Mouse (Mus musculus): ENCODE data around the gene Rdh8. TPM values are rescaled to one million over a fixed set of nuclear protein-coding genes. Genes with fewer than 3 reads are reported as not detected.
A peak's percentile ranks its signal among the peaks of the same experiment; 100 is the strongest.

Gene Rdh8
- total RNA-seq (2021), result not detected

DNA sequence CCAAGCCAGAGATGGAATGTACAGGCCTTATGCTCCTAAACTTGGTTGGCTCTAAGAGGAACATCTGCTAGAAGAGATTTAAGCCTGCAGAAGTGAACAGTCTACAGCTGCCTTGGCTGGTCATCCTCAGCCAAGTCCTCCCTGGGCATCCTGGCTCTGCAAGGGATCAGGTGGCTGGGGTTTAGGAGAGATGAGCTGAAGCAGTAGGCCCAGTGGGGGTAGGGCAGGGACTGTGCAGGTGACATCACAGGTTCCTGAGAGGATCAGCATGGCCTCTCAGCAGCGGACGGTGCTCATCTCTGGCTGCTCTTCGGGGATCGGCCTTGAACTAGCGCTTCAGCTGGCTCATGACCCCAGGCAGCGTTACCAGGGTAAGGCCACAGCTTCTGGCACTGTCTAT is at the start of gene Rdh8:
Rdh8 (plus strand) TSS at position 268 of the 400 bp plus-strand sequence.
- DNase-seq (ENCODE audit: extremely low spot score in 1 of 2, low spot score in 1 of 2), result no peak

DNA sequence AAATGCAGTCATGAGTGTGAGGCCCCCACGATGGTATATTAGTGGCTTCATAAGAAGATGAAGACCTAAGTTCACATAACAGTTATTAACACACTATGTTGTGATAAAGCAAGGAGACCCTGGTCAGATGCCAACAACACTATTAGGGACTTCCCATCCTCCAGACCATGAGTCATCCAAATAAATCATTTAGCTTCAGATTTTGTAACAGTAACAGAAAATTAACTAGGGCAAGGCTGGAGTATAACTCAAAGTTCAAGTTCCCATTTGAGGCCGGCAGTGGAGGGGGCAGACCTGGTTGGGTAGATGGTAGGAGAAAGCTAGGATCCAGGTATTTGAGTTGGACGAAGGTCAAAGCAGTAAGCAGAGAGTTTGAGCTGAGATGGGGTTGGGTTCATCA is 37.0 kb upstream of the Rdh8 start:
- DNase-seq (ENCODE audit: extremely low spot score in 1 of 2, low spot score in 1 of 2), result no peak

DNA sequence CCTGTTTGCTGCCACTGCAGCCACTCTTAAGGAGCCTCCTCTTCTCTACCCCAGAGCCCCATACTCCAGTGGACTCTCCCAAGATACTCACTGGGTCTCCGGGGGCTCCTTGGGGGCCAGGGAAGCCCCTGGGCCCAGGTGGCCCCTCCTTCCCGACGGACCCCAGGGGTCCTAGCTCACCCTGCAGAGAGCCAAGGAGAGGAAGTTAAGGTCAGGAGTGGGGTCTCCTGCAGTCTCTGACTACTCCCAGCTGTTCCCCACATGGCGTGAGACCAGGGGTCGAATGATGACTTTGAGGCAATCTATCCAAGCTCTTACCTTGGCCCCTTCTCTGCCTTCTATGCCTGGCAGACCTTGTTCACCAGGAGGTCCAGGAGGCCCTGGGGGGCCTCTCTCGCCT is 33.2 kb upstream of the Rdh8 start:
- no peak for DNase-seq (ENCODE audit: extremely low spot score in 1 of 2, low spot score in 1 of 2)

DNA sequence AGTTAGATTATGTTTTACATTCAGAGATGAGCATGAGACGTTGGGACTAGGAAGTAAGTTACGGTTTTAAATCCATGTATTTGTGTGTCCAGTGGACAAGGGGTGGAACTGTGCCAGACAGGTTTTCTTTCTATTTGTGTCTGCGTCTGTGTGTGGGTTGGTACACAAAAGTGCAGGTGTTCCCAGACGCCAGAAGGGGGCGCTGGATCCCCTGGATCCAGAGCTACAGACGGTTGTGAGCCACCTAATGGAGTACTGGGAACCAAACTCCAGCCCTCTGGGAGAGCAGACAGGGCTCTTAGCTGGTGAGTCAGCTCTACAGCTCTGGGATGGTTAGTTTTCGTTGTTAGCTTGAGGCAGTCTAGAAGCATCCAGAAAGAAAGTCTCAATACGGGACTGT is 30.3 kb upstream of the Rdh8 start:
- DNase-seq (ENCODE audit: extremely low spot score in 1 of 2, low spot score in 1 of 2), result no peak

DNA sequence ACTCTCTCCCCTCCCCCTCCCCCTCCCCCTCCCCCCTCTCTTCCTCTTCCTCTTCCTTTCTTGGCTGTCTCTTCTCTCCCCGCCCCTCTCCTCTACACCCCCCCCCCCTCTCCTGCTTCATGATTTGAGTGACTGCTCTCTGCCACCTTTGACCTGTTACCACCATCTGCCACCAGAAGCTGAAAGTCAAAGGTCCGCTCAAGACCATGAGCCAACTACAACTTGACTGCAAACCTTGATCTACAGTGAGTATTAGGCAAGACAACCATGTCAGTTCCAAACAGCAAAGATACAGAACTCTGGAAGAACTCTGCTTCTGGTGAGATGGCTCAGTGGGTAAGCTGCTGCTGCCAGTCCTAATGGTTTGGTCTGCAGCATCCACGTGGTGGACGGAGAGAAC is 28.7 kb upstream of the Rdh8 start:
- no peak for DNase-seq (ENCODE audit: extremely low spot score in 1 of 2, low spot score in 1 of 2)

DNA sequence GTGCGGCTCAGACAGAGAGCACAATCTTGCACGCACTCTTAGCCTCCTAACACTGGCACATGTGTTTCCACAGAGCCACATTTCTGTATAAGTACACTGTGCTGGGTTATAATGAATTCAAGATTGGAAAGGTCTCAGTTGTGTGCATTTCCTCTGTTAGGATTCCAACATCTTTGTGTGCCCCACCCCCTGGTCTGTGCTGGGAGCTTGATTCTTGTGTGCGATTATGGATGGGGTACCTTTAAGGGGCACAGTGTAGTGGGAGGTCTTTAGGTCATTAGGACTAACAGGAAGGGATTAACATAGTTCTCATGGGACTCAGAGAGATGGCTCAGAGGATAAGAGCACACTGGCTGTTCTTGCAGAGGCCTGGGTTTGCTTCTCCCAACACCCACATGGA is 28.0 kb upstream of the Rdh8 start:
- DNase-seq (ENCODE audit: extremely low spot score in 1 of 2, low spot score in 1 of 2), result no peak

DNA sequence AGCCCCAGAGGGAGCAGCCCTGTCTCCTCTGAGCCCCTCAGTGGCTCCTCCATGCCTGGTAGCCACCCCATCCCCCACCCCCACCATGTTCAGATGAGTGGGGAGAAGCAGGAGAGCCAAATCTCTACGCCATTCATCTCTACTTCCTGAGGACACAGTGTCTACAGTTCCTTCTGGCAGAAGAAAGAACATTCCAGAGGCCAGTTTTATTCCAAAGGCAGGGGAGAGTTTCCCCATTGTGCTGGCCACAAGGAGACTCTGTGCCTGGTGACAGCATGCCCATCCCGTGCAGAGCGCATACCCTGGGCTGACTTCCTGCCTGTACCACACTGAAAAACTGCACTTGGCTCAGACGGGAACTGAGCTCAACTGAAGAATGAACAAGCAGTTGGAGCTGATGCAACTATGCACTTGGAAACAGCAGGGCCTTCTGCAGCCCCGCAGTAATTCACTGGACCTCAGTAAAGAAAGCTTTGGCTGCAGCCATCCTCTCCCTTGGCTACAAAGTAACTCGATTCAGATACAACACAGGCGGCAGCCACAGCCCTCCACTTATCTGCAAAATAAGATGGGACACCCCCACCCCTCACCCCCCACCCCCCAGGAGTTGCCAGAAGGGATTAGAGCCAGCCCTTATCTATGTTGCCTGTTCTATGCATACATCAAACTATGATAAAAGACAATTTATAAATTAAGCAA is 24.0 kb upstream of the Rdh8 start:
- peak; percentile 25 to 26 for DNase-seq (ENCODE audit: extremely low spot score in 1 of 2, low spot score in 1 of 2)

DNA sequence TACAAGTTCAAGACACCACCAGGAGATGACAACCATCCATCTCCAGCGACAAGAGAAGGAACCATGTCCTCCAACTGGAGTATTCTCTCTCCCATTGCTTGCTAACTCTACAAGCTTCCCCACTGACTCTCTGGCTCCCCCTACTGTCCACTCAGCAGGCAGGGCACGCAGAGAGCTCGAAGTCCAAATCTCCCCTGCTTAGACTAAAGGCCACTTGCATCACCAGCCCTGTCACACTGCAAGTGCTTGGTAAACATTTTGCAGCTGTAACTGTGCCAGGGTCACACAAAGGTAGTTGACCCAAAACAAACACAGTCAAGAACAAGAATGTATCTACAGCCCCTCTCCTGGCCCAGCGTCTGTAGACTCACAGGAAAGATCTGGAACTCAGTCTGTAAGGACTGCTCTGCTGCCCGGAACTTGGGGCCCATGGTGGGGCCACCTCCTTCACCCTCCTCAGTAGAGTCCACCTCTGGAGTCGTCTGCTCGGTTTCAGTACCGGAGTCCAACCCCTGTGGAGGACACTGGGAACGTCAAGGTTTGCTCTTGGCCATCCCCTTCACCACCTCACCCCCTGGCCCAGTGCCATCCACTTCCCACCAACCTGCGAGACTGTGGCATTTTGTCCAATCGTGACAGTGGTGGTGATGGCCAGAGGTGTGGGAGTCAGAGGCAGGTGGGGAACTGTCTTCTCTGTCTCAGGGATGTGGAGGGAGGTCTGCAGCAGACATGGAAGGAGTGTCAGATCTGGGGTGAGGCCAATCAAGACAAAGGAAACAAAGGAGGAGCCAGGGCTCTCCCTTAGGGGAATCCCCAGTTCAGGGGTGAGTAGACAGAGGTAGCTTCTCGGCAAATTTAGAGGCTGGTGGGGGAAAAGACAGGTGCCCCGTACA is 13.8 kb upstream of the Rdh8 start:
- DNase-seq (ENCODE audit: extremely low spot score in 1 of 2, low spot score in 1 of 2), result peak; percentile 44 to 68

DNA sequence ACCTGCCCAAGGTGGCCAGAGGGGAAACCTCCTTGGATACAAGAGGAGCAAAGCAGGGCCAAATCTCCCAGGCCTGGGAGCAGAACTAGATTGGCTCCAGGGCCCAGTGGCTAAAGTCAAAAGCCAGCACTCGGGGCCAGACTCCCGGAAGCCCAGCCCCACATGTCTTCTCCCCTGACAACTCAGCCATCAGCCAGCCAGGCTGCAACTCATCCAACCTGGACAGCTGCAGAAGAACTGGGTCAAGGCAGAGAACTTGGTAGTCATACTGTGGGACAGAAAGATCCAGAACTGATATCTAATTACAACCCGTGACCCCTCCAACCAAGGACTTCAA is 13.2 kb upstream of the Rdh8 start:
- no peak for DNase-seq (ENCODE audit: extremely low spot score in 1 of 2, low spot score in 1 of 2)

DNA sequence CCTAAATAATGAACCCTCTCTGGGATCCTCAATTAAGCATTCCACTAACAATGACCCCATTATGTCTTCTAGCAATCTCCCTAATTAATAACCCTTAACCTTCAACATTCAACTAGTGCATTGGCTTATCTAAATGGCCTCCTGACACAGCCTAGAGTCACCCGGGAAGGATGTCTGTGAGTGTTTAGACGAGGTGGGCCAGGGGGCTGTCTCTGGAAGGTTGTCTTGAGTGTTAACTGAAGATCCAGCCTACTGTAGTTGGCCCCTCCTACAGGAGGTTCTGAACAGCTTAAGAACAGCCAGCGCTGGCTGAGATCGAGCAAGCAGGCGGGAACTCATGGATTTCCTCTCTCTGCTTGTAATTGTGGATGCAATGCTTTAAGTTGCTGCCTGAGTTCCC is 12.6 kb upstream of the Rdh8 start:
- DNase-seq (ENCODE audit: extremely low spot score in 1 of 2, low spot score in 1 of 2), result no peak

DNA sequence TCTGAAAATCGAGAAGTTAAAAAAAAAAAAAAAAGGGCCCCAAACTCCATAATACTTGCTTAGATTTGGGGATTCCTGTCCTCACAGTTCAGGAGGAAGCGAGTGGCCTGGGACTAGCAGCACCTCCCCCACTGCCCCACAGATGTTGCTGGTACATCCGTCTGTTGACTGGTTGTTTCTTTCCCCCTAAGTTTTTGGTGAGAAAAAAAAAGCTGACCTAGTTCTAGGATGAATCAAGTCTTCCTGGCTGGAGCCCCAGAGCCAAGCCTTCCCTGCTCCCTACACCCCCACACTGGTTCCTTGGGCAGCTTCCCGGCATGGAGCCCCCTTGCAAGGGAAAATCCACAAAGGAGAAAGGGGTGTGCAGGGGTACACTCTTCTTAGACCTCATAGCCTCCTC is 8.0 kb upstream of the Rdh8 start:
- no peak for DNase-seq (ENCODE audit: extremely low spot score in 1 of 2, low spot score in 1 of 2)

DNA sequence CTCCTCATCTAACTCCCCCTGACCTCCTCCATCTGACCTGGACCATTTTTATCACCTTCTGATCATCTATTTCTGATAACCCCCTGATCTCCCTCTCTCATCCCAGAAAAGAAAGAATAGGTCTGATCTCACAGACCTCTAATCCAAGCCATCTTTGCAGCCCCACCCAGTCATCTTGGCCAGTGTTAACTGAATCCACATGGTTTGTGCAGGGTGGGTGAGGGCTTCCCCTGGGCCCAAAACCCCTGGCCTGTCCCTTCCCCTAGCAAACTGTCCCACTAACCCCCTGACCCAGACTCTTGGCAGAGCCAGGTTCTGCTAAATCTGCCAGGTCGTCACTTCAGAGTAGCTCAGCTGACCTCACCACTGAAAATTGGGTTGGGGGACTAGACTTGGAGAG is 7.5 kb upstream of the Rdh8 start:
- DNase-seq (ENCODE audit: extremely low spot score in 1 of 2, low spot score in 1 of 2), result no peak

DNA sequence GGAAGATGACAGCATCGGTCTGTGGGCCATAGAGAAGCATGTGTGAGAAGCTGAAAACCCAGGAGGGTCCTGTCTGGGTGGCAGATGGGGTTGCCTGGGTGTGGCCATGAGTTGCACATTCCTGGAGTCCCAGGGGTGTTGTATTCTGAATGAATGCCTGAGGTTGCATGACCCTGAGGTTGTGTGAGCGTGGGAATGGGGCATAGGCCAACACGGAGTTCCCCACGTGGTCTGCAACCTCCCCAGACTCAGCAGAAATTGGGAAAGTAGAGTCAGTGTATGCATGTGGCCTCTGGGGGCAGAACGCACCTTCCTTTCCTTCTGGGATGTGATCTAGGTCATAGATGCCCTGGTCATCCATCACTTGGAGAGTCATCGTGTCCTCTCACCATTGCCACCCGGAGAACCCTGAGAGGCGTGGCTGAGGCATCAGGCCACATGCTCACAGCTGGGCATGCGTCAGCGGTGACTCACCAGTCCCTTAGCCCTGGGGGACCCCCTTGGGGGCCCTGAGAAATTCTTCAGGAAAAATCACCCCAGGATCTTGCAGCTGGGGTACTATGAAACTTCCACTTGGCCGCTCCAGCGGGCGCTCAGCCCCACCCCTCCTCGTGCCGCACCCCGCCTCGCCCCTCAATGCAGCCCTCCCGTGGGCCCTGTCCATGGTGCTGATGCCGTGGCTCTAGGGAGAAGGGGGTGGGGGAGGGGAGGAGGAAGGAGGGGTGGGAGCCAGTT is 5.6 kb upstream of the Rdh8 start:
- no peak for DNase-seq (ENCODE audit: extremely low spot score in 1 of 2, low spot score in 1 of 2)

DNA sequence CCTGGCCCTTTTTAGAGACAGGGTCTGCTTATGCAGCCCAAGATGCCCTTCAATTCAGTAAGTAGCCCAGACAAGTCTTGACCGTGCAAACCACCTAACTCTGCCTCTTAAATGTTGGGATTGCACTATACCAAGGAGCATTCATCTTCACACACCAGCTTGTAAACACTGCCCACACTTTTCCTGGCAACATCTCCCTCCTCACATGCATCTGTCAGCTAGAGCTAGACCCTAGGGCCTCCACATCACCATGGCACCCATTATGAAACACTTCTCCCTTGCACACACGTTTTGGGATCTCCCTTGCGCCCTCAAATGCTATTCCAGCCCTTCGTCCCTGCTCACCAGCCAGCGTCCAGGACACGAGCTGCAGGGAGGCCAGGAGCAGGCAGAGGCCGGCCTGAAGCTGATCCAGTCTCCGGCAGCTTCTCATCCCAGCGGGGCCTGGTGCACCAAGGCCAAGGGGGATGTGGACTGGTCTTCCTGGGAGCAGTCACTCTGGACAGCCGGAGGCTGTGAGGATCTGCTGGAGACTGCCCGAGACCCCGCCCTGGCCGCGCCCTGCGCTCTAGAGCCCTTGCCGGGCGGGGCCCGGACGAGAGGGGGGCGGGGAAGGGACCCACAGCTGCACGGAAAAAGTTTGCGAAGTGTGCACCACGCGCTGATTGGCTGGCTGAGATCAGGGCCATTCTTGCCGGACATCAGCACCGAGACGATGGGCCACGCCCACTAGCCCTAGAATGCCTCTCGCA is 3.6 kb upstream of the Rdh8 start, which contains the start of gene Col5a3:
Col5a3 (minus strand) TSS at position 547 of the 752 bp plus-strand sequence.
- DNase-seq (ENCODE audit: extremely low spot score in 1 of 2, low spot score in 1 of 2), result no peak

DNA sequence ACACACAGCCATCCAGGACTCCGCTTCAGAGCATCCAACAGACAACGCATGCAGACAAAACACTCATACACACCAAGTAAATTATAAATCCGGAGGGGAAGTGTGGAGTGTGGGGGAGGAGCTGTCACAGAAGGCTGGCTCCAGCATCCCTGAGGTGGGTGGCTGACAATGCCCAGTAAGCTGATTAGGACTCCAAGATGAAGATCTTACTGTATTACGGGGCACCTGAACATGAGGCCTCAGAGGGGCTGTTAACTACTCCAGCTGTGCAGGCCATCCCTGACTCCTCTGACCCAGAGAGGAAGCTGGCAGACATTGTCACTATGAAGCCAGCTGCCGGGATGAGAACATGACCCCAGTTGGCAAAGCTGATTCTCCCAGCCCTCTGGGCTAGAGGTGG is 1.7 kb downstream of the Rdh8 start:
- no peak for DNase-seq (ENCODE audit: extremely low spot score in 1 of 2, low spot score in 1 of 2)

DNA sequence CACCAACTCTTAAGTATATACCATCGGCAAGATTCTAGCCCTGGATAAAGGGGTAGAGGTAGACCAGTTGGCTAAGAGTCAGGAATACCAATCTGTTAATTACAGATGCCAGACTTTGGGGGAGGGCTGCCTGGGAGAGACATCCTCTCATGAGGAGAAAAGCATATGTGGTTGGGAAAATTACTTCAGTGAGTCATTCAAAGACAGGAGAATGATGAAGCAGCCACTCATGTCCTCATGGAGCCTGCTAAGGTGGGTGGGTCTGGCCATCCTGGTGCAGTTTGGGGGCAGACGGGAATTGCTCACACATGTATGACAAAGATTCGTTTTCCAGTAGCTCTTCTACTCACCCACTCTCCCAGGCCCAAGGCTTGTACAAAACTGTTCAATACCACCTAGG is 4.5 kb downstream of the Rdh8 start:
- DNase-seq (ENCODE audit: extremely low spot score in 1 of 2, low spot score in 1 of 2), result no peak

DNA sequence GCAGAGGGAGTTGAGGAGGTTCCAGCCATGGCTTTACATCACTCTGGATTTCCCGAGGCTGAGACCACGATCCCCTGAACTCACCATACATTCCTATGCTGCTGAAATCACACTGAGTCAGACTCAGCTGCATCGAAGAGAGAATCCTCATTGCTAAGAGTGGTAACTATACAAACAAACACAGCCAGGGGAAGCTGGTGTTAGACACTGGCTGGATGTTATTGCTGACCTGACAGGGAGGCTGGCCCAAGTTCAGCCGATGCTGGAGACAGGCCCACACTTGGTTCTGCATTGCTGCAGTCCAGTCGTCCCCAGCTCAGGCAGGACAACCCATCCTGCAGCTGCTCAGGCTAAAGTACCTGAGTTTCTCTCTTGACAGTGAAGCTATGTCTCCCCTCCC is 7.5 kb downstream of the Rdh8 start:
- no peak for DNase-seq (ENCODE audit: extremely low spot score in 1 of 2, low spot score in 1 of 2)

DNA sequence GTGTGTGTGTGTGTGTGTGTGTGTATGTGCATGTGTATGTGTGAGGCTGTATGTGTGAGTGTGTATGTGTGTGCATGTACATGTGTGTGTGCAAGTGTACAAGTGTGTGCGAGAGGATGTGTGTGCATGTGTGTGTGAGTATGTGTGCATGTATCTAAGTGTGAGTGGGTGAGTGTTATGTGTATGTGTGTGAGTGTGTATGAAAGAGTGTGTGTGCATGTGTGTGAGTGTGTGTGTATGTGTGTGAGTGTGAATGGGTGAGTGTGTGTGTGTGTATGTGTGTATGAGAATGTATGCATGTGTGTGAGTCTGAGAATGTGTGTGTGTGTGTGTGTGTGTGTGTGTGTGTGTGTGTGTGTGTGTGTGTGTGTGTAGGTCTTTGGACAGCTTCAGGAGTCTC is 9.8 kb downstream of the Rdh8 start:
- no peak for DNase-seq (ENCODE audit: extremely low spot score in 1 of 2, low spot score in 1 of 2)

DNA sequence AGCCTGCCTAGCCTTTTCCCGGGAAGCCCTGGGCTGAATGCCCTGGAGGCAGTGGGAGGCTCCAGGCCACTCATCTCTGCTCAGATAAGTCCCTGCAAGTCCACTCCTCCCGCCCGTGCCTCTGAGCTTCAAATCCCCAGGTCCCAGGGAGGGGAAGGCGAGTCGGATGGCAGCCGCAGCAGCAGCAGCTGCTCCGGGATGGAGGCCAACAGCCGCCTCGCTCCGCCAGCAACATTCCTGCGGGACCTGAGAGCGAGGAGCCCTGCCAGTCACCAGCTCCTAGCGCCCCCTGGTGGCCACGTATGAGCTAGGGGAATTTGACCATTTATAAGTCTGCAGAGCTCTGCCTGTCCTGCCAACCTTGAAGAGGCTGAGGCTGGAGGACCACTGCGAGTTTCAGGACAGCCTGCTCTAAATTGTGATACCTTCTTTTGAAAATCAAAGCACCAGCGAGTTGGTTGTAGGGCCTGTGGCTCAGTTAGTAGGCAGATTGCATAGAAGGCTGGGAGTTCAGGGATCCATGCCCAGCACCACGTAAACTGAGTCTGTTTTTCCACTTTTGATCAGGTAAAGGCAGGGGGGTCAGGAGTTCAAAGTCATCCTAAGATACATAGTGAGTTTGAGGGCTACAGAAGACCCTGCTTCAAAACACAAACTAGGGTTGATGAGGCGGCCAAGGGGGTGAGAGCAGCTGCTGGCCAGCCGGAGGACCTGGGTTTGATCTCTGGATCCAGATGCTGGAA is 12.8 kb downstream of the Rdh8 start:
- peak; percentile 94 to 99 for DNase-seq (ENCODE audit: extremely low spot score in 1 of 2, low spot score in 1 of 2)

DNA sequence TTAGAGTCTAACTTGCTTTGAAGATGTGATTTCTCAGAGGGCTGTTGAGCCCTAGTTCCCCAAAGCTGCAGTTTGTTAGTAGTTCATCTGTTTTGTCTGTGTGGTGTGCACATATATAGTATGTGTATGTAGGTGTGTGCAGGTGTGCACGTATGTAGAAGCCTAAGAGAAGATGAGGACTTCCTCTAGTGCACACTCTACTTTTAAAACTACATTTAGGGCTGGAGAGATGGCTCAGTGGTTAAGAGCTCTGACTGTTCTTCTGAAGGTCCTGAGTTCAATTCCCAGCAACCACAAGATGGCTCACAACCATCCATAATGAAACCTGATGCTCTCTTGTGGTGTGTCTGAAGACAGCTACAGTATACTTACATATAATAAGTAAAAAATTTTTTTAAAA is 16.6 kb downstream of the Rdh8 start:
- DNase-seq (ENCODE audit: extremely low spot score in 1 of 2, low spot score in 1 of 2), result no peak
